Mouse (Mus musculus): ENCODE results near the gene Kpna2.

DNA sequence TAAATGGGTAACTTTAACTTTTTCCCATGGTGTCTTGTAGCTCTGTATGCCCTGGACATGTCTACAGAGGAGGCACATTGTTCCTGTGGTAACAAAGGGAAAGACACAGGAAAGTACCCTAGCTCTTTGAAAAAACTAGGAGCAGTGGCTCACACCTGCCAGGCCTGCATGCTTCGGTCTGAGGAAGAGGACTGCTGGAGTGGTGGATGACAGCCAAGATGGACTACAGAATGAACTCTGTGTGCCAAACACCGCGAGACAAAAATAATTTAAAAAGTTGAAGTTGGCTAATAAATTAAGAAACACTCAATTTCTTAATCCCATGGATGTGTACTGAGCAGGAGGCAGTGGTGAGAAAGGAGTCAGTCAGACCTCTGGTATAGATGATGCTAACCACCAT is 42.1 kb upstream of the Kpna2 start:
- no peak for TF ChIP-seq POLR2A (IDR thresholded peaks at IDR 0.05; ENCODE audit: insufficient read depth, low read depth, low read length)
- no peak for TF ChIP-seq CTCF (IDR thresholded peaks at IDR 0.05; ENCODE audit: insufficient read depth, low read depth, low read length)

Measured in olfactory bulb, adult 2 months (tissue).